Mouse (Mus musculus) brain, embryonic 14.5 days (tissue): ENCODE measurements around the gene Grtp1. TPM values are rescaled to one million over a fixed set of nuclear protein-coding genes. Genes with fewer than 3 reads are reported as not detected.

Experiments
- DNase-seq: peaks from one replicate; pipeline ENCODE4 v3.0.0-alpha.2; 2011; ENCODE audit warnings: low read depth
- CTCF ChIP-seq: fragments of 200-500 bp; IDR thresholded peaks from 2 replicates; pipeline ENCODE4 v1.5.1; 2012; ENCODE audit warnings: inconsistent platforms, mild to moderate bottlenecking, moderate library complexity, borderline replicate concordance; ENCODE audit not compliant: insufficient read depth, insufficient read length; ENCODE audit errors: extremely low read depth
- POLR2A ChIP-seq: fragments of 200-500 bp; IDR thresholded peaks from 2 replicates; pipeline ENCODE4 v1.6.1; 2012; ENCODE audit warnings: mild to moderate bottlenecking, inconsistent platforms, borderline replicate concordance; ENCODE audit not compliant: poor library complexity, insufficient read depth, insufficient read length, severe bottlenecking; ENCODE audit errors: extremely low read depth
- polyA plus RNA-seq: library from polyadenylated mRNA; depleted of rRNA; stranded (reverse); fragments of >200 nt; gene quantifications from 2 replicates; pipeline ENCODE4 v1.2.3, GENCODE M21; 2012; rRNA removed

The Grtp1 gene
- 14.4 and 16.6 TPM in 2 replicates for polyA plus RNA-seq

GRCm38 (mm10) chr8:13200301-13201012 lies at the start of gene Grtp1:
Grtp1 (minus strand) TSS chr8:13200620.
- DNase-seq = peak; percentile 47
- TF ChIP-seq CTCF = no peak
- 0 out of 2 replicates have a peak, but pooled peaks have one; percentile 52 for TF ChIP-seq POLR2A

GRCm38 (mm10) chr8:13244343-13244880 lies 44.0 kb upstream of the Grtp1 start:
- no peak for DNase-seq

GRCm38 (mm10) chr8:13242985-13243870 lies 42.8 kb upstream of the Grtp1 start:
- DNase-seq = no peak
- no peak for TF ChIP-seq POLR2A
- TF ChIP-seq CTCF = no peak

More at GRCm38 (mm10) chr8:13244343-13244880, 44.0 kb upstream of the Grtp1 start:
- TF ChIP-seq POLR2A = no peak
- no peak for TF ChIP-seq CTCF

GRCm38 (mm10) chr8:13240691-13241090 lies 40.3 kb upstream of the Grtp1 start:
- TF ChIP-seq CTCF (no peak), POLR2A (no peak)
- DNase-seq = no peak

- no peak for DNase-seq
- no peak for TF ChIP-seq CTCF
- TF ChIP-seq POLR2A = no peak
Measured at GRCm38 (mm10) chr8:13240055-13240454, 39.6 kb upstream of the Grtp1 start.

GRCm38 (mm10) chr8:13234803-13235202 lies 34.4 kb upstream of the Grtp1 start:
- no peak for TF ChIP-seq CTCF
- DNase-seq = no peak

GRCm38 (mm10) chr8:13230471-13230870 lies 30.1 kb upstream of the Grtp1 start:
- DNase-seq = no peak
- TF ChIP-seq POLR2A (no peak), CTCF (no peak)

- no peak for TF ChIP-seq POLR2A
- no peak for TF ChIP-seq CTCF
- DNase-seq = no peak
Measured at GRCm38 (mm10) chr8:13229802-13230201, 29.4 kb upstream of the Grtp1 start.

GRCm38 (mm10) chr8:13228923-13229610 lies 28.6 kb upstream of the Grtp1 start:
- no peak for TF ChIP-seq CTCF
- TF ChIP-seq POLR2A = no peak

GRCm38 (mm10) chr8:13227184-13227583 lies 26.8 kb upstream of the Grtp1 start:
- no peak for TF ChIP-seq CTCF
- TF ChIP-seq POLR2A = no peak
- DNase-seq = no peak

More at GRCm38 (mm10) chr8:13228923-13229610, 28.6 kb upstream of the Grtp1 start:
- DNase-seq = no peak

- TF ChIP-seq POLR2A = no peak
- no peak for TF ChIP-seq CTCF
- peak; percentile 70 for DNase-seq
Measured at GRCm38 (mm10) chr8:13226288-13226687, 25.9 kb upstream of the Grtp1 start.
